Mouse (Mus musculus) lung, embryonic 15.5 days (tissue): ENCODE data around the gene Gm20431. TPM values are rescaled to one million over a fixed set of nuclear protein-coding genes. Genes with fewer than 3 reads are reported as not detected.
A peak's percentile ranks its signal among the peaks of the same experiment; 100 is the strongest.

ENCODE experiments used
- ATAC-seq: fragments of 200-750 bp; cut with Nextera tagmentation; 2 replicates; pipeline ENCODE4 v1.8.0; 2017; ENCODE audit warnings: moderate number of reproducible peaks, borderline replicate concordance; ENCODE audit not compliant: low FRiP score, low TSS enrichment; ENCODE audit errors: extremely low read depth
- H3K27ac ChIP-seq: fragments of 300-500 bp; sonication (generic); 2 replicates; pipeline ENCODE4 v1.5.1; 2015; ENCODE audit warnings: moderate library complexity, mild to moderate bottlenecking, inconsistent platforms
- H3K27me3 ChIP-seq: fragments of 300-500 bp; sonication (generic); 2 replicates; pipeline ENCODE4 v1.6.1; 2015; ENCODE audit warnings: inconsistent platforms
- H3K36me3 ChIP-seq: fragments of 300-500 bp; sonication (generic); 2 replicates; pipeline ENCODE4 v1.6.1; 2015; ENCODE audit warnings: inconsistent platforms
- H3K4me1 ChIP-seq: fragments of 300-500 bp; sonication (generic); 2 replicates; pipeline ENCODE4 v1.6.1; 2015; ENCODE audit warnings: inconsistent platforms
- H3K4me2 ChIP-seq: fragments of 300-500 bp; sonication (generic); 2 replicates; pipeline ENCODE4 v1.6.1; 2015; ENCODE audit warnings: inconsistent platforms, mild to moderate bottlenecking, moderate library complexity
- H3K4me3 ChIP-seq: fragments of 300-500 bp; sonication (generic); 2 replicates; pipeline ENCODE4 v1.5.1; 2015; ENCODE audit warnings: mild to moderate bottlenecking, inconsistent platforms
- H3K9ac ChIP-seq: fragments of 300-500 bp; sonication (generic); 2 replicates; pipeline ENCODE4 v1.6.1; 2015; ENCODE audit warnings: inconsistent platforms
- H3K9me3 ChIP-seq: fragments of 300-500 bp; sonication (generic); 2 replicates; pipeline ENCODE4 v1.6.1; 2016; ENCODE audit warnings: inconsistent platforms
- WGBS: fragments of 180-500 bp; shearing (Covaris S2); methylation state at CpG from one replicate; pipeline ENCODE4 v1.1.7; 2015; 5-methylcytosine and 5-hydroxymethylcytosine counted together
- polyA plus RNA-seq: library from polyadenylated mRNA; unstranded; fragments of >200 nt; fragmentation: Nextera tagmentation; extraction: Ambion mirVana; gene quantifications from 2 replicates; pipeline ENCODE4 v1.2.1, GENCODE M21; 2015

Gene Gm20431
- polyA plus RNA-seq, 1 experiment from 2014 or later = 3.5 TPM

- peaks cover 34% of the 10 kb centered on the region for H3K36me3 ChIP-seq
- no peak overlapping the region for H3K4me3 ChIP-seq
- H3K9ac ChIP-seq = no peak overlapping the region
- ATAC-seq = no peak
- H3K9me3 ChIP-seq = no peaks in the 10 kb centered on the region
- no peak overlapping the region for H3K27ac ChIP-seq
- no peaks in the 10 kb centered on the region for H3K27me3 ChIP-seq
- no peak overlapping the region for H3K4me2 ChIP-seq
- 85% methylated on average over 14 of the region's 14 CpGs for WGBS
- H3K4me1 ChIP-seq = peaks cover 35% of the 10 kb centered on the region
Observed at GRCm38 (mm10) chr2:167695491-167695890, 34.2 kb upstream of the Gm20431 start.

- peaks cover 36% of the 10 kb centered on the region for H3K4me1 ChIP-seq
- no peak overlapping the region for H3K4me3 ChIP-seq
- H3K4me2 ChIP-seq = no peak overlapping the region
- H3K9ac ChIP-seq = no peak overlapping the region
- WGBS = 91% methylated on average over 7 of the region's 7 CpGs
- H3K36me3 ChIP-seq = peaks cover 34% of the 10 kb centered on the region
- H3K27ac ChIP-seq = no peak overlapping the region
- no peak for ATAC-seq
- H3K27me3 ChIP-seq = no peaks in the 10 kb centered on the region
- H3K9me3 ChIP-seq = no peaks in the 10 kb centered on the region
Observed at GRCm38 (mm10) chr2:167694963-167695362, 33.7 kb upstream of the Gm20431 start.

- no peak overlapping the region for H3K4me3 ChIP-seq
- H3K27me3 ChIP-seq = no peaks in the 10 kb centered on the region
- no peaks in the 10 kb centered on the region for H3K9me3 ChIP-seq
- H3K27ac ChIP-seq = no peak overlapping the region; the same call in 1 of the 2 replicates
- 64% methylated on average over 1 of the region's 1 CpGs for WGBS
- peaks cover 34% of the 10 kb centered on the region for H3K36me3 ChIP-seq
- no peak overlapping the region for H3K9ac ChIP-seq
- ATAC-seq = no peak
- H3K4me2 ChIP-seq = no peak overlapping the region
- peaks cover 36% of the 10 kb centered on the region for H3K4me1 ChIP-seq
Observed at GRCm38 (mm10) chr2:167694244-167694643, 32.9 kb upstream of the Gm20431 start.

GRCm38 (mm10) chr2:167693540-167693939 is 32.2 kb upstream of the Gm20431 start:
- 79% methylated on average over 2 of the region's 2 CpGs for WGBS
- H3K9me3 ChIP-seq = no peaks in the 10 kb centered on the region

GRCm38 (mm10) chr2:167692831-167693230 is 31.5 kb upstream of the Gm20431 start:
- no peak for ATAC-seq
- Histone ChIP-seq H3K4me1 (peaks cover 37% of the 10 kb centered on the region), H3K27me3 (no peaks in the 10 kb centered on the region; the same call in 1 of the 2 replicates), H3K9ac (0 out of 2 replicates have a peak overlapping the region, but pooled peaks have one; percentile 89), H3K27ac (no peak overlapping the region; the same call in 1 of the 2 replicates), H3K4me3 (peak overlapping the region; percentile 90), H3K4me2 (peak overlapping the region; percentile 70), H3K36me3 (peaks cover 34% of the 10 kb centered on the region), H3K9me3 (no peaks in the 10 kb centered on the region)
- 53% methylated on average over 3 of the region's 3 CpGs for WGBS

More at GRCm38 (mm10) chr2:167693540-167693939, 32.2 kb upstream of the Gm20431 start:
- H3K36me3 ChIP-seq = peaks cover 34% of the 10 kb centered on the region
- H3K4me2 ChIP-seq = no peak overlapping the region
- ATAC-seq = no peak
- H3K9ac ChIP-seq = no peak overlapping the region
- H3K27ac ChIP-seq = no peak overlapping the region; the same call in 1 of the 2 replicates
- no peak overlapping the region for H3K4me3 ChIP-seq
- H3K4me1 ChIP-seq = peaks cover 36% of the 10 kb centered on the region
- H3K27me3 ChIP-seq = no peaks in the 10 kb centered on the region

- ATAC-seq = no peak
- WGBS = 75% methylated on average over 14 of the region's 14 CpGs
- Histone ChIP-seq H3K4me3 (peak overlapping the region; percentile 90), H3K4me1 (peaks cover 34% of the 10 kb centered on the region), H3K9ac (peak overlapping the region; percentile 89), H3K27ac (peak overlapping the region; percentile 72; the same call in 1 of the 2 replicates), H3K36me3 (peaks cover 34% of the 10 kb centered on the region), H3K9me3 (no peaks in the 10 kb centered on the region), H3K27me3 (no peaks in the 10 kb centered on the region; the same call in 1 of the 2 replicates), H3K4me2 (peak overlapping the region; percentile 70)
Observed at GRCm38 (mm10) chr2:167691871-167692661, 30.8 kb upstream of the Gm20431 start.

- H3K4me2 ChIP-seq = peak overlapping the region; percentile 70
- WGBS = 78% methylated on average over 6 of the region's 6 CpGs
- peak overlapping the region; percentile 72 for H3K27ac ChIP-seq
- H3K9ac ChIP-seq = peak overlapping the region; percentile 89
- no peak for ATAC-seq
- peaks cover 35% of the 10 kb centered on the region for H3K4me1 ChIP-seq
- no peaks in the 10 kb centered on the region for H3K9me3 ChIP-seq
- H3K27me3 ChIP-seq = no peaks in the 10 kb centered on the region; the same call in 1 of the 2 replicates
- peak overlapping the region; percentile 90 for H3K4me3 ChIP-seq
- peaks cover 34% of the 10 kb centered on the region for H3K36me3 ChIP-seq
Observed at GRCm38 (mm10) chr2:167691410-167691809, 30.1 kb upstream of the Gm20431 start.

GRCm38 (mm10) chr2:167690962-167691311 is 29.6 kb upstream of the Gm20431 start:
- Histone ChIP-seq H3K4me3 (peak overlapping the region; percentile 90), H3K9me3 (no peaks in the 10 kb centered on the region), H3K27me3 (no peaks in the 10 kb centered on the region; the same call in 1 of the 2 replicates), H3K4me2 (peak overlapping the region; percentile 70), H3K27ac (peak overlapping the region; percentile 72), H3K9ac (peak overlapping the region; percentile 89), H3K4me1 (peaks cover 37% of the 10 kb centered on the region), H3K36me3 (peaks cover 31% of the 10 kb centered on the region)
- 50% methylated on average over 12 of the region's 12 CpGs for WGBS
- ATAC-seq = no peak

- ATAC-seq = no peak
- Histone ChIP-seq H3K27me3 (no peaks in the 10 kb centered on the region; the same call in 1 of the 2 replicates), H3K4me2 (peak overlapping the region; percentile 74), H3K9ac (peak overlapping the region; percentile 89), H3K27ac (peak overlapping the region; percentile 97), H3K36me3 (peaks cover 27% of the 10 kb centered on the region), H3K4me1 (peaks cover 37% of the 10 kb centered on the region), H3K4me3 (peak overlapping the region; percentile 90), H3K9me3 (no peaks in the 10 kb centered on the region)
- WGBS = 24% methylated on average over 15 of the region's 15 CpGs
Observed at GRCm38 (mm10) chr2:167690219-167690961, 29.1 kb upstream of the Gm20431 start.

- H3K9me3 ChIP-seq = no peaks in the 10 kb centered on the region
- no peaks in the 10 kb centered on the region; the same call in 1 of the 2 replicates for H3K27me3 ChIP-seq
- ATAC-seq = 0 out of 2 replicates have a peak, but pooled peaks have one; percentile 0
- peak within 1 kb of the TSS; percentile 89 for H3K9ac ChIP-seq
- peak within 1 kb of the TSS; percentile 97 for H3K27ac ChIP-seq
- H3K36me3 ChIP-seq = peaks cover 23% of the 10 kb centered on the region
- peaks cover 37% of the 10 kb centered on the region for H3K4me1 ChIP-seq
- H3K4me3 ChIP-seq = peak within 1 kb of the TSS; percentile 90
- WGBS = under 1% methylated on average over 94 of the region's 99 CpGs
- H3K4me2 ChIP-seq = peak within 1 kb of the TSS; percentile 74
Observed at GRCm38 (mm10) chr2:167689501-167690218, 28.4 kb upstream of the Gm20431 start, which contains the start of gene Tmem189. Tmem189 (minus strand) TSS chr2:167689822.
